Mouse (Mus musculus) megakaryocyte, adult 5-6 weeks (primary cell): Measurements from ENCODE around the gene Tshz2. TPM values are rescaled to one million over a fixed set of nuclear protein-coding genes. Genes with fewer than 3 reads are reported as not detected.

Experiments used
- ATAC-seq: 2 replicates; pipeline ENCODE4 v1.8.0; 2016; ENCODE audit warnings: mild to moderate bottlenecking, inconsistent platforms; ENCODE audit not compliant: poor library complexity, severe bottlenecking
- total RNA-seq, 2 experiments: library from RNA; stranded (forward) in 1 of 2; stranded (reverse) in 1 of 2; fragments of 153-499, 151-499 nt in 1 of 2; fragments of 221-1000, 200-1000 nt in 1 of 2; gene quantifications; 2 replicates each; pipeline versions ENCODE4 v1.2.3 to v1.2.4; 2015 to 2017

Gene Tshz2
- total RNA-seq, 2 experiments from 2014 or later, result not detected

DNA sequence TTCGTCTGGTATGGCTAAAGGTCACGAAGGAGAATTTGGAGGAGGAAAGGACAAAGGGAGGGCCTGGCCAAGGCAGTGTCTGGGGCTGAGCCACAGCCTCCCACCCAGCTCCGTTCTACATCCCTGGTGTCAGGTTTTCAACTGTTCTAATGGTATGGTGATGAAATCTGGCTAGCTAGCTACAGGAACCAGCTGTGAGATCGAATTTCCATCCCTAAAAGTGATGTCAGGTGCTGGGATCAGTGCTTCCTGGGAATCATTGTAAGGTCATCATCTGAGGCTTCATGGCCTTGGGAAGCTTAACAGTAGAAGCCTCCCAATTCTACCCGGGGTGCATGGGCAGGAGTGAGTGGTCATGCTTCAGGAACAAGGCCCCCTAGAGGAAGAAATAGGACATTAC, 171.6 kb downstream of the Tshz2 start:
- ATAC-seq, result no peak

DNA sequence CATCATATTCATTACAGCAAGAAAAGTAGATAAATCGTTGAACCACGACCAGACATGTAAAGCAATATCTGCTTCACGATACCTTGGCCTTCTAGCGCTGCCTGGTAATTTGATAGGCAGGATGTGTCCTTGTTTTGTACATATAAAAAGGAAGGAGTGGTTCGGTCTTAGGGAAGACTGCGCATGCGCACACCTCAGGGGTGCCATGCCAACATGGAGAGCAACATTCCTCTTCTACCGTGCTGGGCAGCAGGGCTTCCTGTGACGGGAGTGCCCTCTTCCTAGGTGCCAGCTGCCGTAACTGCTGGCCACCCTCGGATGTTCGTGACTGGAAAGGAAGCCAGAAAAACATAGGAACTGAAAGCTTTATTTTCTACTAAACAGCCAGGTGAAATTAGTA, 172.7 kb downstream of the Tshz2 start:
- ATAC-seq, result no peak

DNA sequence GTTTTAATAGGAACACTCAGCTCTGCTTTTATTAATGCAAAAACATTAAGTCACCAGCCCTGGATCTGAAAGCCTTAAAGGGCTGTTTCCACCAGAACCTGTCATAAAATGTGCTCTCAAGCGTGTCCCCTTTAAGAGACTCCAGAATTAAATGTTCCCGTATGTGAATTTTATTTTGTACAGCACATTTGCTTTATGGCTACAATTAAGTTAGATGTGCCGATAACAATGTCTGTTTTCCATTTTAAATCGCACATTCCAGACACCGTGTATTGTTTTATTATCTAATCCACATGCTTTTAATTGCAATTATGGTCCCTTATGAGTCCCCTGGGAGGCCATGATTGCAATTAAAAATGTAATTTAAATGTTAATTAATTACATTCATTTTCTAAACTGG, 178.8 kb downstream of the Tshz2 start:
- ATAC-seq, result no peak

DNA sequence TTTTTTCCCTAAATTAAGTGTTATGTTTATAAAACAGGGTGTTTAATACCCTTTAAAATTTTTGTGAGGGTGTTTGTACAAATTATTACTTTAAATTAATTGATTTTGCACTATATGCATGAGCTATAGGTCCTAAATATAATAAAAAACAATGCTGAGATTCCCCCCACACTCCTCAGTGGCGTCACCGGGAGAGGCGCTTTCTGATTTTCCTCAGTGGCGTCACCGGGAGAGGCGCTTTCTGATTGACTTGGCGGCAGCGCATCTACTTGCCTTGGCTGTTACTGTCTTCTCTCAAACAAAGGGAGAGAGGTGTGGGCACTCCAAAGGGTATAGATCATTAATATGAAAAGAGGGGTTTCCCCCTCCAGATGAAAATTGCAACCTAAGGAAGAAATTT, 179.2 kb downstream of the Tshz2 start:
- no peak for ATAC-seq

GRCm38 (mm10) chr2:169812940-169813339, 180.1 kb downstream of the Tshz2 start:
- no peak for ATAC-seq

DNA sequence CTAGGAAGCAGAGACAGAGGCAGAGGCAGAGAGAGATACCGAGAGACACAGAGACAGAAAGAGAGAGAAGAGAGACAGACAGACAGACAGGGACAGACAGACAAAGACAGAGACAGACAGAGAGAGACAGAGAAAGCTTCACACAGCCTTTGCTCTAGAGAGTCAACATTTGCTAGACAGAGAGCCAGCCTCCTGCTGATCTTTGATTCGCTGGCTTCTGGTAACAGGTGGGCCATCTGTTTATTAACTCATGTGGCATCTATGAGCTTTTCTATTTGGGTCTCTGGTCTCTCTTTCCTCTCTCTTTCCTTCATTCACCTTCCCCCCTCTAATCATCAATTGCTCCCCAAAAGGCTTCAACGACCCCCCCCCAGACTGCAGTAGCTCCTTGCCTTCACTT, 181.5 kb downstream of the Tshz2 start:
- ATAC-seq, result no peak

DNA sequence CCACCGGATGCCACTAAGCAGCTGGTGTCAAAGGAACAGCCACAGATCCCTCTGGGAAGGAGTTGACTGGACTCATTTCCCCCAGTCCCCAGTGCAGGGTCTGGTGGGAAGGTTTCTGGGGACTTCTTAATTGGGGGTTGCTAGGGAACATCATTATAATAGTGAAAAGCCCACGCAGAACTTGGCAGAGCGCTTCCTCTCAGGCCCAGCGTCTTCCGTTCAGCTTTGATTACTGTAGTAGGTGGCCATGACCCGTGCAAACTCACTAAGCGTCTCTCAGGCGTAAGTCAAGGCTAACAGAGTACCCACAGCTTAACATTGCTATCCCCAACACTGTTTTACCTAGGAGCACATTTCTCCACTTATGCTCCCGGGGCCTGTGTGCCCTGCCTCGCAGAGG, 181.9 kb downstream of the Tshz2 start:
- no peak for ATAC-seq

DNA sequence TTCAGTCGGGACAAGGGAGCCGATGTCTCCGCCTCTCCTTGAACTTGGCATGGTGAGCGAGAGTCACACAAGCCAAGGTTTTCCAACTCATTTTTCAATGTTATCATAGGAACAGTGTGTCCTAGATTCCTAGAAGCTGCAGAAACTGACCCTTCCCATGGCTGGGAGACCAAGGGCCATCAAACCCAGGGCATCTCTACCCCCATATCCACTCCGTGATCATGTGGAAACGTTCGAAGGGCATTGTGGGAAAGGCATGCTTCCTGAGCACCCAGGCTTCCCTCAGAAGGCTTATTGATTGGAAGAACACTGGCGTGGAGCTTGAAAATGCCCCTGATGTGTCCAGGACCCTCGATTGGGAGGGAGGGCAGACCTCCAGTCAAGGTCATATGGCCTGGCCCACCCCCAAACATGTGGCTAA, 188.2 kb downstream of the Tshz2 start:
- ATAC-seq, result no peak

- ATAC-seq, result no peak
Observed at GRCm38 (mm10) chr2:169825908-169826307, 193.1 kb downstream of the Tshz2 start.

GRCm38 (mm10) chr2:169826316-169826715, 193.5 kb downstream of the Tshz2 start:
- no peak for ATAC-seq

- ATAC-seq, result no peak
Observed at GRCm38 (mm10) chr2:169826833-169827232, 194.0 kb downstream of the Tshz2 start.

DNA sequence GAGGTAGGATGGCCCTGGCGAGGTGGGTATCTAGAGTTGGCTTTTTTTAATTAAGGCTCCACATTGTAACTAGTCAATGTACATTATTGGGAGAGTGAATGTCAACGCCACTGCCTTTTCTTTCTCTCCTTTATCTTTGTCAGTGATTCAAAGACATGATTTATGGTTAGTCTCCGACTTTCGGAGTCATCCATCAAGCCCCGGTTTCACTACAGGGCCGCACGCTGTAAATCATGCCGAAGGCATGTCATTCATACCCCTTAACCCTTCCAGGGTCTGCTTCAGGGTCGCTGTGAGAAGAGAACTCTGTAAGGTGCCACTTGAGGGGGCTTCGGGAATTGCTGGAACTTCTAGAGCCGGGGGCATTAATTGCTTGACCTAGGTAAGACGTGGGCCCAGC, 199.4 kb downstream of the Tshz2 start:
- ATAC-seq, result no peak

- ATAC-seq, result no peak
Observed at GRCm38 (mm10) chr2:169833638-169834037, 200.8 kb downstream of the Tshz2 start.

GRCm38 (mm10) chr2:169834602-169835001, 201.8 kb downstream of the Tshz2 start:
- no peak for ATAC-seq

DNA sequence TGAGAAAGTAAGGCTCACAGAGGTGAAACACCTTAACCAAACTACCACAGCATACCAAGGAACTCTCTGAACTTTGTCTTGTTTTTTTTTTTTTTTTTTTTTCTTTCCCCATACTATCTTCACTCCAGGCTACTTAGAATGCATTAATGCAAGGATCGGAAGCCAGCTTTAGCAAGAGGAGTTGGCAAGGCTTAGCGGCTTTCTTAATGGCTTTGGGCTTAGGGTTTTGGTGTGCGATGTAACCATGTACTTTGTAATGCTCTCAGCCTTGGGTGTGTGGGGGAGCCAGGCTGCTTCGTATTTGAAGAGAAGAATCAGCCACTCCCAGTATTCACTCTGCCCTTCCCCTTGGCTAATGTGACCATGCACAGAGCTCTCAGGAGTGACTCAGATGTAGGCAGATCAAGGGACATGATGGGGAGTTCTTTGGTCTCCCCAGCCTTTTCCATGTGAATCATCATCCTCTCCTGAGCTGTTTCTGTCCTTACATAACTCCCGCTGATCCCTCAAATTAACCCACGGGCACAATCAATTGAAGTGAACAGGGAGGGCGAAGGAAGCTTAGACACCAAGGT, 204.3 kb downstream of the Tshz2 start:
- no peak for ATAC-seq

DNA sequence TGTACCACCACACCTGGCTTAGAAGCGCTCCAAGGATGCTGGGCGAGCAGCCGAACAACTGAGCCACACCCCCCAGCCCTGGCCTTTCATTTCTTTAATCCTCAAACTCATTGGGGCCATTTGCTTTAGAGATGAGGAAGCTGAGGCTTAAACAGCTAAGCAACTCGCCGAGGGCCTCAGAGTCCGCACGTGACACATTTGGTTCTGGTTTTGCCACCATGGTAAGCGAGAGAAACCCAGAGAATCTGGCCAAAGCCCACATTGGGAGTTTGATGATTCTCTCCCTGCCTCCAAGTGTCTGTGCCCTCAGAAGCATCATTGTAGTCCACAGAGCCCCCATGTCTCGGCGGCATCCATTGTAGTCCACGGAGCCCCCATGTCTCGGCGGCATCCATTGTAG, 205.7 kb downstream of the Tshz2 start:
- no peak for ATAC-seq

GRCm38 (mm10) chr2:169841442-169841841, 208.6 kb downstream of the Tshz2 start:
- no peak for ATAC-seq

DNA sequence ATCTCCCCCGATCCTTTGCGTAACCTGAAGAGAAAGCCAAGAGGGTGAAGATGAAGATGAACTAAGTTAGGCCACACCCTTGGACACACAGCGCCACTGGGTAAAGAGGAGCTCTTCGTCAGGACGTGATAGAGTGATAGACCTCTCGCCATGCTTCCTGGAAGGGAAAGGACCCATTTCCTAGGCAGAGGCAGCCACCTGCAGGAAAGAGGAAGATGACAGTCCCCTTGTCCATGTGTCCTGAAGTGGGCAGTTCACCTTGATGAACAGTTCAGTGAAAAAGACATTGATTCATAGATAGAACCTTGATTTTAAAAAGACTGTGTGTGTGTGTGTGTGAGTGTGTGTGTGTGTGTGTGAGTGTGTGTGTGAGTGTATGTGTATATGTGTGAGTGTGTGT, 209.7 kb downstream of the Tshz2 start:
- ATAC-seq, result no peak

- no peak for ATAC-seq
Observed at GRCm38 (mm10) chr2:169843553-169843952, 210.7 kb downstream of the Tshz2 start.

DNA sequence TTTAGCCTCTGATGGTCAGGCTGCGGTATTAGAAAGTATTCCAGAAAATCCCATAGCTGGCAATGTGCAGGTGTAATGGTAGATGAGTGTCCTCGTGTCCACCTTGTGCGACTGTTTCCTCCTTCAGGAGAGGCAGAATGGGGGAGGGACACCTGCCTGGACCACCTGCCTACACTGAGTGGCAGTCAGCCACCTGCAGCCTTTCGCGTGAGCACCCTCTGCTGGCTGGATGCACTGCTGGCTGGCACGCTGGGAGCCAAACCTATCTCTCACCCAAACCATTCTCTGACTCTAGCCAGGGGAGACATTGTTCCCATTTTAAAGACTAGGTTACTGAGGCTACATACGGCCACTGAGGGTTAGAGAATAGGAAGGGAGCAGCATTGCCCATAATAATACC, 216.3 kb downstream of the Tshz2 start:
- ATAC-seq, result no peak

GRCm38 (mm10) chr2:169849541-169849940, 216.7 kb downstream of the Tshz2 start:
- ATAC-seq, result no peak

DNA sequence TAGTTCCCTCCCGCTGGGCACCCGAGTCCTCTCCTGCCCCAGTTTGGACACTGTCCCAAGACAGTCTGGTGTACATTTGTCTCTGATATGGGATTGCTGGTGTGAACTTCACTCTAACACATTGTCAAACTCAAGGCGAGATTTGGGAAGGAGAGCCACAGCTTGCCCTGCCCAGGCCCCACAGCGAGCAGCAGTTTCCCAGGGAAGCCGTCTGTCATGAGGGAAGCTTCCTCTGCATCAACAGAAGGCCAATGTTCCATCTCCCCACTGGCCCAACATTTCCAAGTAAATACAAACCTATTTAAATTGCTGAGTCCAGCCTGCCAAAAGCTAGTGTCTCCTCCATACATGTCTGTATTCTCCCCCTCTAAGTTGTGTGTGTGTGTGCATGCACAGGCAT, 218.8 kb downstream of the Tshz2 start:
- no peak for ATAC-seq

- no peak for ATAC-seq
Observed at GRCm38 (mm10) chr2:169854491-169854890, 221.7 kb downstream of the Tshz2 start.
